Mouse (Mus musculus) frontal cortex, postnatal 36 days (tissue): ENCODE results near the gene Abcd2.

ENCODE experiments used
- DNase-seq, 2 experiments: peaks; one replicate each; pipeline ENCODE4 v3.0.0; 2022; ENCODE audit warnings: low spot score in 2 of 2

The Abcd2 gene

DNA sequence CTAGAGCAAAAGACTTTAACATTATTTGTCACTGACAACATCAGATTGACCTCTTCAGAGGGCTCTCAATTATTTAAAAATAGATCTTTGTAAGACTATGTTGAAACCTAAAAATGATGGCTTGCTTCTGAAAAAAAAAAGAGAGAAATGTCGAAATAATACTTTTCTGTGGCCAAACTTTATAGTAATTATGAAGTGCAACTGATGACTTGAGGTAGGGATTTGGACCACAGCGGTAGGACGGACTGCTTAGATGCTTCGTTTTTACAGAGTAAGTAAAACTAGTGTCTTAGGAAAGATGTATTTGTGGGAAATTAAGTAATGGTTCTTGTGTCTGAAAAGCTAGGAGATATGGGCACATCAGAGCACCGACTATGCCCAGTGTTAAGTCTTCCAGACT lies 30.4 kb downstream of the Abcd2 start:
- no peak for DNase-seq

DNA sequence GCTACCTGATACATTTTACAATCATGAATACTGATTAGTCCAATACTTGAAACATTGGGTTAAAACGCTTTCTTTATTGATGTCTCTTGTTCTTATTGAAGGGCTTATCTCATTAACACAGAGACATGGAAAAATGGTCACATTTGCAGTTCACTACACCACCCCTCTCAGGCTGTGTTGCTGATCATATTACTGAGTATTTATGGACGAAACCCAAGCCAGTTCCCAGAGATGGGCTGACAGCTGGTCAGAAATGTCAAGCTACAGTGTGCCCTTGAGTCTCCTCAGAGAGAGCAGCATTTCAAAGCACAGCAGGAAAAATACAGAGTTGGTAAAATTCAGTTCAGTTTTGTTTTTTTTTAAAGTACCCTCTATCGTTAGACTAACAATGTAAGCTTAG lies 38.3 kb downstream of the Abcd2 start:
- no peak for DNase-seq

DNA sequence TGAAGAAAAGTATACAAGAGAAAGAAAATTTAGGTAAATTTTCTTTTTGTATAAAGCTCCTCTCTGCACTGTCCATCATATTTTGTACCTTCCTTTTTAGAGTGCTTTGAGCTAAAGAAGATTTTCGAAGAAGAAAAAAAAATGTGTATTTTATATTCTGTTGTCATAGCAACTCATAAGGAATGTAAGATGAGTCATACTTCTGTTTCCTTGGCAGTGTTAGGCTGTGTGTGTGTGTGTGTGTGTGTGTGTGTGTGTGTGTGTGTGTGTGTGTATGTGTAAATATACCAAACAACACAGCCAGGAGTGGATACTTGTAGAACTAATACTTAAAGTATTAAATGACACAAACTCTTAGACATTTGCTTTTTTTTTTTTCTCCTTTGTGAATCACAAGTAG lies 39.0 kb downstream of the Abcd2 start:
- peak in 1 of 2 experiments; percentile 48 for DNase-seq

DNA sequence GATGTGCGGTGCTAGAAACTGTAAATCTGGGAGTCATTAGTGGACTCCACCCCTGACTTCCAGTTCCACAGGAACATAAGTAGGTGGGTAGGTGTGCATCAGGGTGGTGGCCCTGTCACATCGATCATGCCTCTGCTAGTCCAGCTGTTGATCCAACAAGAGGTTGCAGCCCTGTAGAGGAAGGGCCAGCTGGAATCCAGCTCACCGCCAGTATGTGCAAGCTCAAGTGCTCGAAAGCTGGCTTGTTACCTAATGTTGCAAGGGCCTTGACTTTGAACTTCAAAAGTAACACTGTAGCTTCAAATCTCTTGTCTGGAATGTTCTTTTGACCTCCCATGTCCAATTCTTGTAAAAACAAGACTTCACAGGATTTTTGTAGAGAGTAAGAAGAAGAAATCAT lies 67.0 kb downstream of the Abcd2 start:
- no peak for DNase-seq

DNA sequence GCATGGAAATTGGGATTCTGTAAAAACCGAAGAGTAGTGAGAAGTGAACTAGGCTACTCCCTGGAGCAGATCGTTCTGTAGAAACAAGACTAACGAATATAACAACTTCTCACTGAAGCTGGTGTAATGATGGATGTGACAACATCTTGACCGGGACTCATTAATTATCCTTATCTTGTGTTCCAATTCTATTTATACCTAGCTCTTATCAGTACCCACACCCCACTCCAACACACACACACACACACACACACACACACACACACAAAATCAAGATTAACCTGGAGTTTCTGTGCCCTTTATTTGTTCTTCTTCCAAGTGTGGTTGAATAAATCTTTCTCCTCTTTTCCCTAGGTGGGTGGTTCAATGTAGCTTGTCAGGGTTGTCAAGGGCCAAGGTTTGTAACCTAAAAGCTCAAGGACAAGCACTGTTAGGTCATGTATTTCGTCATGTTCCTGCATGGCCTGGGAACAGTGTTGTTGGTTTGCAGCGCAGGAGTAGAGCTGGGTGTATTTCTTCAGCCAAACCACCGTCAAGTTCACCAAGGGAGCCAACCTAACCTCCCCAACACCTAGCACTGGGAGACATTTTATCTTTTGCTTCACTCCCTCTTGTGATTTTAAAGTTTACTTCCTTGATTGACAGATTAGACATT lies 78.9 kb downstream of the Abcd2 start:
- DNase-seq = no peak

DNA sequence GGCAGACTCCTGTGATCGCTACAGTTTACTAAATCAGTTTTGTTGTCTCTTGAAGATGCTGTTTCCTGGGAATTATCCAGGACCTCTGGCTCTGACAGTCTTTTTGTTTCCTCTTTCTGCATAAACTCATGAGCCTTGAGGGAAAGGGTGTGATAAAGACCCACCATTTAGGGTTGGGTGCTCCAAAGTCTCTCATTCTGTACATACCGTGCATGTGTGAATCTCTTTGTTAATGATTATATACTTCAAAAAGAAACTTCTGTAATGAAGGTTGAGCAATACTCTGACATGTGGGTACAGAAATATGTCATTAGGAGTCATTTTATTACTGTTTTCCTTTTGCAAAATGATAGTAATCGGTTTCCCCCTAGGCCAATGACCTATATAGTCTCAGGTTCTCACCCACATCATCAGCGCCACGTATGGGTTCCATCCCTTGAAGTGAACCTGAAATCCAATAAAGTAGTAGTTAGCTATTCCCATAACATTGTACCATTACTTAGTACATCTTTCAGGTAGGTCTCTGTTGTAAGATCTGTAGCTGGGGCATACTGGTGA lies 83.4 kb downstream of the Abcd2 start:
- no peak for DNase-seq

DNA sequence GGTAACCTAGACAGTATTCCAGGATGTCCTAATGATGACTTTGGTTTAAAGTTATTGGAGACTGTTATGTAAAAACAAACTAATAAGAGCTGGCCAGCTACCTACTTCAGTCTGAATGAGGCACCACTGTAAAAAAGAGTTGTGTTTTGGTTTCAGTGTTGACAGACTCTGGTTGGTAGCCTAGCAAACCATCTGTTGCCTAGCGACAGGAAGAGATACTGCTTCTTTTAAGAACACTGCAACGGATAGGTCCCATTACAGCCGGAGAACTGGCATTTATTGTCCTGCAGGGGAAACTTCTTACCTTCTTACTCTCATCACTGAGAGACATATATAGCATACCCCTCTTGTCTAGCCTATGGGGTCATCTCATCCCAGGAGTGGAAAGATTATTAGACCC lies 86.7 kb downstream of the Abcd2 start:
- DNase-seq = peak in 1 of 2 experiments; percentile 12

DNA sequence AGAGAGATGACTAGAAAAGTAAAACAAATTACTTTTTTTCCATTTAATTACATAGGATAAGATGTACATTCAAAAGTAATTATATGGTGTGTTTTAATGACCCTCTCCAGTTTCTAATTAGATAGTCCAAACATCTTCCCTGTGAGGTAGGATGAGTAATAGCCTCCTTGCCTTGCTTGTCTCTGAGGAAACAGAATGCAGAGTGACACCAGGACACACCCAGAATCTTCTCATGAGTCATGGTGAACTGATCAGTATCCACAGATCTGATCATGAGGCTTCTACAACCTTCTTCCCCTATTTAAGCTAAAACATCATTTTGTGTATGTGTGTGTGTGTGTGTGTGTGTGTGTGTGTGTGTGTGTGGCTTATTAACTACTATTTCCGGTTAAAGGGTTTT lies 87.3 kb downstream of the Abcd2 start:
- no peak for DNase-seq

DNA sequence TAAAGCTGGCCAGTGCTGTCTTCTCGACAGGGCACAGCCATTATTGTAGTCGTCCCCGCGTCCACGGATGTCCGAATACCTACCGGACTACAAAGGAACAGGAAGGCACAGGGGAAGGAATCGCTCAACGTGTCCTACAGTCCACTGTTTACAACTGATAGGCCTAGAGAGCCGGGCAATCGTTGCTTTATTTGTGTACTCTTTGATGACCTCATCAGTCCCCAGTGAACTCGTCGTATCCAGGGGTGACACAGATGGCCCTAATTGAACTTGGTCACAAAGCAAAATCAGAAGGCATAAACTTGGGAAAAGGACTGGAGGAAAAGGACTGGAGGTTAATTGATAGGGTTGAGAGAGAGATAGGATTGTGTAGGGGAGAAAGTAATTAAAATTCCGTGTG lies 87.8 kb downstream of the Abcd2 start:
- no peak for DNase-seq

DNA sequence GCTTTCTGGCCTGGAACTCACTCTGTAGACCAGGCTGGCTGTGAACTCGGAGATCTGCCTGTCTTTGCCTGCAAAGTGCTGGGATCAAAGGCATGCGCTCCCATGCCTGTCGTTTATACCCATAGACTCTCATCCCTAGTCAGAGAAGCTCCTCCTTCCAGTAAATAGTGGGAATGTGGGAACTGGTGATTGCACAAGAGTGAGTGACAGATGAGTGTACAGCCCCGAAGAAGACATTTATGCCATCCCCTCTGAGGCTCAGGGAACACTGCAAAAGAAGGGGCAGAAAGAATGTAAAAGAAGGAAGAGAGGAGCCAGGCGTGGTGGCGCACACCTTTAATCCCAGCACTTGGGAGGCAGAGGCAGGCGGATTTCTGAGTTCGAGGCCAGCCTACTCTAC lies 88.3 kb downstream of the Abcd2 start:
- no peak for DNase-seq

DNA sequence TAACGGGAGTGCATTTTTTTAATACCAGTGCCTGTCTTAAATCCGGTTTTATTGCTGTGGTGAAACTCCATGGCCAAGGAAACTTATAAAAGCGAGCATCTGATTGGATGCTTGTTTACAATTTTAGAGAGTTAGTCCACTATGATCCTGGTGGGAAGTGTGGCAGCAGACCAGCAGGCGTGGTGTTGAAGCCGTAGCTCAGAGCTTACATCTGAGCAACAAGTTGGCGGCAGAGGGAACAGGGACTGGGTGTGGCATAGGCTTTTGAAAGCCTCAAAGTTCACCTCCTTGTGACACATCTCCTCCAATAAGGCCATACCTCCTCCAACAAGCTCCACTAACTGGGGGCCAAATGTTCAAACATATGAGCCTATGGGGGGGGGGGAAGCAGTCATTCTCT lies 95.0 kb downstream of the Abcd2 start:
- DNase-seq = no peak
